Mouse (Mus musculus) MEL (cell line): ENCODE results near the gene Fosl2.

Source experiments
- MAX ChIP-seq: IDR thresholded peaks from 2 replicates; pipeline ENCODE4 v1.6.1; 2011; ENCODE audit warnings: low read length, improper control_type of control experiment
- MAZ ChIP-seq: IDR thresholded peaks from 2 replicates; pipeline ENCODE4 v1.6.1; 2012; ENCODE audit warnings: low read depth, mild to moderate bottlenecking, inconsistent platforms, low read length, improper control_type of control experiment
- POLR2A ChIP-seq, 2 experiments: IDR thresholded peaks; 2 replicates each; pipeline ENCODE4 v1.6.1; 2011 to 2012; ENCODE audit warnings: low read length in 2 of 2, mild to moderate bottlenecking in 2 of 2, control low read depth in 1 of 2, improper control_type of control experiment in 1 of 2, low read depth in 1 of 2, moderate library complexity in 1 of 2; ENCODE audit not compliant: control insufficient read depth in 1 of 2, insufficient read depth in 1 of 2, poor library complexity in 1 of 2
- SMC3 ChIP-seq: IDR thresholded peaks from 2 replicates; pipeline ENCODE4 v1.6.1; 2011; ENCODE audit warnings: low read depth, low read length, improper control_type of control experiment
- ZKSCAN1 ChIP-seq: IDR thresholded peaks from 2 replicates; pipeline ENCODE4 v1.6.1; 2012; ENCODE audit warnings: low read depth, mild to moderate bottlenecking, inconsistent platforms, low read length, improper control_type of control experiment, moderate library complexity

- TF ChIP-seq MAX (no peak), MAZ (no peak), ZKSCAN1 (no peak), POLR2A (IDR thresholded peaks at IDR 0.05; ENCODE audit: control insufficient read depth in 1 of 2, insufficient read depth in 1 of 2, low read depth in 1 of 2, low read length in 2 of 2, poor library complexity in 1 of 2) (no peak), SMC3 (no peak)
Observed at GRCm38 (mm10) chr5:32089481-32089880, 46.1 kb upstream of the Fosl2 start.
